Mouse (Mus musculus) urinary bladder, postnatal 4 days (tissue): Measurements from ENCODE around the gene Lyzl6.
"Not testable (repeated sequence)": the region's sequence is repeated elsewhere in the genome, so short reads cannot be mapped to it uniquely, and the experiment has no call there.

Experiments
- DNase-seq, 2 experiments: peaks; one replicate each; pipeline ENCODE4 v3.0.0; 2021 to 2022; ENCODE audit warnings: low spot score in 2 of 2

Gene Lyzl6

GRCm38 (mm10) chr11:103638790-103639189 lies at the start of gene Lyzl6:
TSS of gene Lyzl6 (minus strand) at chr11:103638890.
- peak in 1 of 2 experiments; percentile 38 for DNase-seq

GRCm38 (mm10) chr11:103686706-103687105 lies 48.0 kb upstream of the Lyzl6 start:
- no peak for DNase-seq

GRCm38 (mm10) chr11:103685261-103685736 lies 46.6 kb upstream of the Lyzl6 start:
- no peak for DNase-seq

- no peak for DNase-seq
Measured at GRCm38 (mm10) chr11:103683667-103684334, 45.1 kb upstream of the Lyzl6 start.

- not testable (repeated sequence) for DNase-seq
Measured at GRCm38 (mm10) chr11:103677042-103677441, 38.4 kb upstream of the Lyzl6 start.

- no peak for DNase-seq
Measured at GRCm38 (mm10) chr11:103675556-103675955, 36.9 kb upstream of the Lyzl6 start.

- no peak for DNase-seq
Measured at GRCm38 (mm10) chr11:103666907-103667426, 28.3 kb upstream of the Lyzl6 start.

GRCm38 (mm10) chr11:103666181-103666906 lies 27.7 kb upstream of the Lyzl6 start:
- no peak for DNase-seq

- DNase-seq: no peak
Measured at GRCm38 (mm10) chr11:103665695-103666094, 27.0 kb upstream of the Lyzl6 start.

- DNase-seq: no peak
Measured at GRCm38 (mm10) chr11:103663119-103663518, 24.4 kb upstream of the Lyzl6 start.

GRCm38 (mm10) chr11:103662546-103662945 lies 23.9 kb upstream of the Lyzl6 start:
- no peak for DNase-seq

GRCm38 (mm10) chr11:103661863-103662262 lies 23.2 kb upstream of the Lyzl6 start:
- DNase-seq: no peak

- no peak for DNase-seq
Measured at GRCm38 (mm10) chr11:103658189-103658588, 19.5 kb upstream of the Lyzl6 start.

GRCm38 (mm10) chr11:103656520-103656919 lies 17.8 kb upstream of the Lyzl6 start:
- no peak for DNase-seq

- DNase-seq: no peak
Measured at GRCm38 (mm10) chr11:103653359-103653965, 14.8 kb upstream of the Lyzl6 start.

- DNase-seq: no peak
Measured at GRCm38 (mm10) chr11:103651426-103651825, 12.7 kb upstream of the Lyzl6 start.

GRCm38 (mm10) chr11:103649983-103650493 lies 11.3 kb upstream of the Lyzl6 start:
- no peak for DNase-seq

- DNase-seq: no peak
Measured at GRCm38 (mm10) chr11:103649301-103649982, 10.8 kb upstream of the Lyzl6 start, which contains the start of gene Rprml. TSS of gene Rprml (plus strand) at chr11:103649570.

- no peak for DNase-seq
Measured at GRCm38 (mm10) chr11:103648656-103649055, 10.0 kb upstream of the Lyzl6 start.

- DNase-seq: peak; percentile 37 to 55
Measured at GRCm38 (mm10) chr11:103647921-103648620, 9.4 kb upstream of the Lyzl6 start.

- DNase-seq: no peak
Measured at GRCm38 (mm10) chr11:103646301-103646700, 7.6 kb upstream of the Lyzl6 start.
